Mouse (Mus musculus) 3134 (cell line): Measurements from ENCODE around the gene Nr2c2.
A peak's percentile ranks its signal among the peaks of the same experiment; 100 is the strongest.
"Not testable (repeated sequence)": the region's sequence is repeated elsewhere in the genome, so short reads cannot be mapped to it uniquely, and the experiment has no call there.

ENCODE experiments used
- DNase-seq: peaks from one replicate; pipeline ENCODE4 v3.0.0-alpha.2; 2011; ENCODE audit warnings: low spot score; ENCODE audit not compliant: insufficient read length; ENCODE audit errors: extremely low read depth

Gene Nr2c2

GRCm38 (mm10) chr6:92091130-92091591 lies at the start of gene Nr2c2:
Gene Nr2c2, plus strand, starts transcription at chr6:92091390.
- DNase-seq, result peak; percentile 76

- DNase-seq, result no peak
Observed at GRCm38 (mm10) chr6:92042055-92042454, 49.1 kb upstream of the Nr2c2 start.

GRCm38 (mm10) chr6:92042850-92043249 lies 48.3 kb upstream of the Nr2c2 start:
- no peak for DNase-seq

- DNase-seq, result no peak
Observed at GRCm38 (mm10) chr6:92057768-92058167, 33.4 kb upstream of the Nr2c2 start.

- no peak for DNase-seq
Observed at GRCm38 (mm10) chr6:92061725-92062124, 29.5 kb upstream of the Nr2c2 start.

GRCm38 (mm10) chr6:92063452-92063851 lies 27.7 kb upstream of the Nr2c2 start:
- DNase-seq, result no peak

- no peak for DNase-seq
Observed at GRCm38 (mm10) chr6:92064101-92064500, 27.1 kb upstream of the Nr2c2 start.

GRCm38 (mm10) chr6:92065721-92066496 lies 25.3 kb upstream of the Nr2c2 start:
- DNase-seq, result peak; percentile 16

GRCm38 (mm10) chr6:92067146-92067790 lies 23.9 kb upstream of the Nr2c2 start:
- DNase-seq, result peak; percentile 51

- no peak for DNase-seq
Observed at GRCm38 (mm10) chr6:92071121-92071839, 19.9 kb upstream of the Nr2c2 start.

GRCm38 (mm10) chr6:92080730-92081129 lies 10.5 kb upstream of the Nr2c2 start:
- no peak for DNase-seq

GRCm38 (mm10) chr6:92082756-92083155 lies 8.4 kb upstream of the Nr2c2 start:
- no peak for DNase-seq

GRCm38 (mm10) chr6:92084932-92085331 lies 6.3 kb upstream of the Nr2c2 start:
- no peak for DNase-seq

GRCm38 (mm10) chr6:92089141-92089540 lies 2.0 kb upstream of the Nr2c2 start:
- DNase-seq, result not testable (repeated sequence)

- DNase-seq, result no peak
Observed at GRCm38 (mm10) chr6:92089982-92090381, 1.2 kb upstream of the Nr2c2 start.

- DNase-seq, result no peak
Observed at GRCm38 (mm10) chr6:92090497-92090896, 693 bp upstream of the Nr2c2 start.

- peak; percentile 97 for DNase-seq
Observed at GRCm38 (mm10) chr6:92091767-92092489, 738 bp downstream of the Nr2c2 start.

- no peak for DNase-seq
Observed at GRCm38 (mm10) chr6:92092737-92093136, 1.5 kb downstream of the Nr2c2 start.

- DNase-seq, result no peak
Observed at GRCm38 (mm10) chr6:92093869-92094268, 2.7 kb downstream of the Nr2c2 start.

GRCm38 (mm10) chr6:92100679-92101360 lies 9.6 kb downstream of the Nr2c2 start:
- no peak for DNase-seq
